Mouse (Mus musculus): ENCODE data around the gene Resf1. TPM values are rescaled to one million over a fixed set of nuclear protein-coding genes. Genes with fewer than 3 reads are reported as not detected.

The Resf1 gene
- total and polyA plus RNA-seq, 3 experiments, result 12.4 to 20.9 (median 14.7) TPM

GRCm38 (mm10) chr6:149260801-149261239 lies 48.4 kb upstream of the Resf1 start:
- H3K27me3 ChIP-seq (replicated peaks), result no peaks in the 10 kb centered on the region
- H3K4me2 ChIP-seq (ENCODE audit: insufficient read depth, low read depth, poor library complexity, severe bottlenecking), result no peak overlapping the region
- no peaks in the 10 kb centered on the region for H3K36me3 ChIP-seq (replicated peaks in 1 of 2; ENCODE audit: control insufficient read depth in 1 of 2, insufficient read depth in 1 of 2, low read length in 1 of 2)
- dilution Hi-C loops (cut with MboI; ENCODE audit: extremely low pct_ligation_motif_present, extremely low pct_unique_long_range_greater_than_20kb, low sequenced_read_pairs) (no loop called here), in situ Hi-C loops (cut with MboI; ENCODE audit: low pct_ligation_motif_present, low pct_unique_long_range_greater_than_20kb, low sequenced_read_pairs) (no loop called here)
- H3K4me3 ChIP-seq (replicated peaks in 1 of 3; ENCODE audit: low read depth in 2 of 3, low read length in 2 of 3, poor library complexity in 1 of 3), result no peak overlapping the region
- no peak overlapping the region for H3K27ac ChIP-seq (ENCODE audit: insufficient read depth, low read depth)
- no peak overlapping the region for H3K9ac ChIP-seq (ENCODE audit: insufficient read depth, low read depth)
- TF ChIP-seq ZC3H11A (IDR thresholded peaks at IDR 0.05; ENCODE audit: low read depth, low read length) (no peak), EP300 (IDR thresholded peaks at IDR 0.05; ENCODE audit: low read length) (0 out of 2 replicates have a peak, but pooled peaks have one; percentile 25), JUN (IDR thresholded peaks at IDR 0.05; ENCODE audit: insufficient read depth, low read depth, low read length) (no peak), RAD21 (IDR thresholded peaks at IDR 0.05; ENCODE audit: low read depth, low read length) (no peak), UBTF (IDR thresholded peaks at IDR 0.05; ENCODE audit: low read depth, low read length) (no peak), MEF2A (IDR thresholded peaks at IDR 0.05; ENCODE audit: borderline replicate concordance, low read depth, low read length) (0 out of 2 replicates have a peak, but pooled peaks have one; percentile 36)
- peaks cover 4% of the 10 kb centered on the region for H3K9me3 ChIP-seq (replicated peaks; ENCODE audit: low read length)
- DNase-seq (ENCODE audit: extremely low read depth), result peak; percentile 33
- H3K79me2 ChIP-seq (replicated peaks; ENCODE audit: control insufficient read depth, extremely low read depth, insufficient read depth, poor library complexity, severe bottlenecking), result no peaks in the 10 kb centered on the region
- H3K4me1 ChIP-seq (ENCODE audit: control insufficient read depth in 1 of 2, insufficient read depth in 2 of 2), result peaks cover 2 to 7% of the 10 kb centered on the region in 2 experiments; a peak in 2 of 4 replicates

- DNase-seq (ENCODE audit: extremely low read depth), result no peak
- Histone ChIP-seq H3K9ac (ENCODE audit: insufficient read depth, low read depth) (no peak overlapping the region), H3K27me3 (replicated peaks) (no peaks in the 10 kb centered on the region), H3K27ac (ENCODE audit: insufficient read depth, low read depth) (no peak overlapping the region), H3K4me1 (ENCODE audit: control insufficient read depth in 1 of 2, insufficient read depth in 2 of 2) (no peaks in the 10 kb centered on the region), H3K36me3 (replicated peaks in 1 of 2; ENCODE audit: control insufficient read depth in 1 of 2, insufficient read depth in 1 of 2, low read length in 1 of 2) (no peaks in the 10 kb centered on the region), H3K9me3 (replicated peaks; ENCODE audit: low read length) (no peaks in the 10 kb centered on the region), H3K4me3 (replicated peaks in 1 of 3; ENCODE audit: low read depth in 2 of 3, low read length in 2 of 3, poor library complexity in 1 of 3) (no peak overlapping the region), H3K79me2 (replicated peaks; ENCODE audit: control insufficient read depth, extremely low read depth, insufficient read depth, poor library complexity, severe bottlenecking) (no peaks in the 10 kb centered on the region), H3K4me2 (ENCODE audit: insufficient read depth, low read depth, poor library complexity, severe bottlenecking) (no peak overlapping the region)
- in situ Hi-C loops (cut with MboI; ENCODE audit: low pct_ligation_motif_present, low pct_unique_long_range_greater_than_20kb, low sequenced_read_pairs), result no loop called here
- TF ChIP-seq IRF4 (IDR thresholded peaks at IDR 0.05; ENCODE audit: low read depth, low read length) (no peak), CTCF (conservative IDR thresholded peaks at IDR 0.05 in 1 of 2, IDR thresholded peaks at IDR 0.05 in 1 of 2; ENCODE audit: low read depth in 2 of 2, low read length in 2 of 2) (no peak), MXI1 (IDR thresholded peaks at IDR 0.05; ENCODE audit: low read depth, low read length) (no peak), TBP (conservative IDR thresholded peaks at IDR 0.05; ENCODE audit: low read depth, low read length) (no peak), KAT2A (IDR thresholded peaks at IDR 0.05; ENCODE audit: insufficient replicate concordance, low read length) (no peak)
- dilution Hi-C loops (cut with MboI; ENCODE audit: extremely low pct_ligation_motif_present, extremely low pct_unique_long_range_greater_than_20kb, low sequenced_read_pairs), result no loop called here
Measured at GRCm38 (mm10) chr6:149267951-149268350, 41.3 kb upstream of the Resf1 start.

- in situ Hi-C loops (cut with MboI; ENCODE audit: low pct_ligation_motif_present, low pct_unique_long_range_greater_than_20kb, low sequenced_read_pairs) (no loop called here), dilution Hi-C loops (cut with MboI; ENCODE audit: extremely low pct_ligation_motif_present, extremely low pct_unique_long_range_greater_than_20kb, low sequenced_read_pairs) (no loop called here)
- TF ChIP-seq TBP (conservative IDR thresholded peaks at IDR 0.05; ENCODE audit: low read depth, low read length) (no peak), CTCF (conservative IDR thresholded peaks at IDR 0.05 in 1 of 2, IDR thresholded peaks at IDR 0.05 in 1 of 2; ENCODE audit: low read depth in 2 of 2, low read length in 2 of 2) (no peak), MYC (IDR thresholded peaks at IDR 0.05; ENCODE audit: low read depth, low read length) (no peak), ZNF384 (IDR thresholded peaks at IDR 0.05; ENCODE audit: low read depth, low read length) (no peak), KAT2A (IDR thresholded peaks at IDR 0.05; ENCODE audit: insufficient replicate concordance, low read length) (no peak), IRF4 (IDR thresholded peaks at IDR 0.05; ENCODE audit: low read depth, low read length) (no peak), E2F4 (IDR thresholded peaks at IDR 0.05; ENCODE audit: insufficient replicate concordance, low read depth, low read length) (no peak), JUND (conservative IDR thresholded peaks at IDR 0.05; ENCODE audit: low read depth, low read length) (no peak), ZMIZ1 (IDR thresholded peaks at IDR 0.05; ENCODE audit: low read depth, low read length) (no peak), MXI1 (IDR thresholded peaks at IDR 0.05; ENCODE audit: low read depth, low read length) (no peak), CHD1 (IDR thresholded peaks at IDR 0.05; ENCODE audit: low read depth, low read length) (no peak), MAX (IDR thresholded peaks at IDR 0.05; ENCODE audit: low read length) (no peak), ETS1 (conservative IDR thresholded peaks at IDR 0.05; ENCODE audit: low read depth, low read length) (no peak), MEF2A (IDR thresholded peaks at IDR 0.05; ENCODE audit: borderline replicate concordance, low read depth, low read length) (no peak), HCFC1 (IDR thresholded peaks at IDR 0.05; ENCODE audit: low read depth, low read length) (no peak), JUN (IDR thresholded peaks at IDR 0.05; ENCODE audit: insufficient read depth, low read depth, low read length) (no peak), EP300 (IDR thresholded peaks at IDR 0.05; ENCODE audit: low read length) (no peak), GABPA (IDR thresholded peaks at IDR 0.05; ENCODE audit: insufficient replicate concordance, low read depth, low read length) (no peak), ZKSCAN1 (IDR thresholded peaks at IDR 0.05; ENCODE audit: borderline replicate concordance, low read depth, low read length) (no peak), ELF1 (IDR thresholded peaks at IDR 0.05; ENCODE audit: low read depth, low read length) (no peak)
- Histone ChIP-seq H3K36me3 (replicated peaks in 1 of 2; ENCODE audit: control insufficient read depth in 1 of 2, insufficient read depth in 1 of 2, low read length in 1 of 2) (no peaks in the 10 kb centered on the region), H3K27ac (ENCODE audit: insufficient read depth, low read depth) (no peak overlapping the region), H3K9ac (ENCODE audit: insufficient read depth, low read depth) (no peak overlapping the region), H3K9me3 (replicated peaks; ENCODE audit: low read length) (no peaks in the 10 kb centered on the region), H3K79me2 (replicated peaks; ENCODE audit: control insufficient read depth, extremely low read depth, insufficient read depth, poor library complexity, severe bottlenecking) (no peaks in the 10 kb centered on the region), H3K27me3 (replicated peaks) (no peaks in the 10 kb centered on the region), H3K4me1 (ENCODE audit: control insufficient read depth in 1 of 2, insufficient read depth in 2 of 2) (no peaks in the 10 kb centered on the region), H3K4me2 (ENCODE audit: insufficient read depth, low read depth, poor library complexity, severe bottlenecking) (no peak overlapping the region), H3K4me3 (replicated peaks in 1 of 3; ENCODE audit: low read depth in 2 of 3, low read length in 2 of 3, poor library complexity in 1 of 3) (no peak overlapping the region)
- DNase-seq (ENCODE audit: extremely low read depth), result no peak
Measured at GRCm38 (mm10) chr6:149278248-149278731, 30.9 kb upstream of the Resf1 start.

Measured in CH12.LX (cell line).